Mouse (Mus musculus): ENCODE measurements at regions not wholly inside any gene's neighbourhood (a gene's known extent, or its start where the extent isn't known, plus 50 kb on each side); places are given as distances from the start of the nearest gene placed in this dataset.

GRCm38 (mm10) chr6:81724601-81725545, 198.6 kb upstream of the Gcfc2 start:
- no peak overlapping the region for H3K27ac ChIP-seq (ENCODE audit: control insufficient read depth, insufficient read depth, low read depth, low read length)
- H3K36me3 ChIP-seq (ENCODE audit: control insufficient read depth, insufficient read depth, low read length): no peaks in the 10 kb centered on the region
- TF ChIP-seq POLR2A (IDR thresholded peaks at IDR 0.05; ENCODE audit: control insufficient read depth, low read depth, low read length): no peak
- TF ChIP-seq CTCF (IDR thresholded peaks at IDR 0.05; ENCODE audit: control insufficient read depth, insufficient read depth, insufficient replicate concordance, low read depth, low read length): no peak
- H3K4me1 ChIP-seq (ENCODE audit: control insufficient read depth, insufficient read depth, low read length): no peaks in the 10 kb centered on the region; the same call in 1 of the 2 replicates
- no peak overlapping the region for H3K4me3 ChIP-seq (ENCODE audit: control insufficient read depth, low read depth, low read length)
- no peaks in the 10 kb centered on the region for H3K27me3 ChIP-seq (ENCODE audit: control insufficient read depth, insufficient read depth, low read length)

GRCm38 (mm10) chr6:81731631-81732030, 191.8 kb upstream of the Gcfc2 start:
- Histone ChIP-seq H3K4me1 (ENCODE audit: control insufficient read depth, insufficient read depth, low read length) (no peaks in the 10 kb centered on the region; the same call in 1 of the 2 replicates), H3K36me3 (ENCODE audit: control insufficient read depth, insufficient read depth, low read length) (no peaks in the 10 kb centered on the region), H3K27ac (ENCODE audit: control insufficient read depth, insufficient read depth, low read depth, low read length) (no peak overlapping the region), H3K4me3 (ENCODE audit: control insufficient read depth, low read depth, low read length) (no peak overlapping the region), H3K27me3 (ENCODE audit: control insufficient read depth, insufficient read depth, low read length) (no peaks in the 10 kb centered on the region)
- no peak for TF ChIP-seq CTCF (IDR thresholded peaks at IDR 0.05; ENCODE audit: control insufficient read depth, insufficient read depth, insufficient replicate concordance, low read depth, low read length)

- no peaks in the 10 kb centered on the region; the same call in 1 of the 2 replicates for H3K4me1 ChIP-seq (ENCODE audit: control insufficient read depth, insufficient read depth, low read length)
- H3K36me3 ChIP-seq (ENCODE audit: control insufficient read depth, insufficient read depth, low read length): no peaks in the 10 kb centered on the region
- no peaks in the 10 kb centered on the region for H3K27me3 ChIP-seq (ENCODE audit: control insufficient read depth, insufficient read depth, low read length)
- TF ChIP-seq POLR2A (IDR thresholded peaks at IDR 0.05; ENCODE audit: control insufficient read depth, low read depth, low read length) (no peak), CTCF (IDR thresholded peaks at IDR 0.05; ENCODE audit: control insufficient read depth, insufficient read depth, insufficient replicate concordance, low read depth, low read length) (no peak)
- no peak overlapping the region for H3K27ac ChIP-seq (ENCODE audit: control insufficient read depth, insufficient read depth, low read depth, low read length)
- no peak overlapping the region for H3K4me3 ChIP-seq (ENCODE audit: control insufficient read depth, low read depth, low read length)
Observed at GRCm38 (mm10) chr6:81733527-81733926, 189.9 kb upstream of the Gcfc2 start.

DNA sequence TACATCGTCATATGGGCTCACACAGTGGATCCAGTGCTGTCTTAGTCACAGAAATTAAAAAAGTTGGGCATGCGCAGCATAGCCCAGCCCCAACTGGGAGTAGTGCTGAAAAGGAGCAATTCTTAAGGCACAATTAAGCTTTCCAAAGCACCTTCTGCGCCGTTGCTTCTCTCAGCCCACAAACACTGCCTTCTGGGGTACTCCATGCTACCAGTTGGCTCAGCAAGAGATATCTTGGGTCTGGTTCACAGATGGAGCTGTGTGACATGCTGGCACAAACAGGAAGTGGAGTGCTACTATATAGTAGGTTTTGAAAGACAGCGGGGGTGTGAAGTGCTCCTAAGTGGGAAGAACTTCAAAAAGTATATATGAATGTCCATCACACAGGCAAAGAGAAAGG, 185.0 kb upstream of the Gcfc2 start:
- H3K27ac ChIP-seq (ENCODE audit: control insufficient read depth, insufficient read depth, low read depth, low read length): no peak overlapping the region
- no peaks in the 10 kb centered on the region for H3K36me3 ChIP-seq (ENCODE audit: control insufficient read depth, insufficient read depth, low read length)
- H3K27me3 ChIP-seq (ENCODE audit: control insufficient read depth, insufficient read depth, low read length): no peaks in the 10 kb centered on the region
- no peak for TF ChIP-seq CTCF (IDR thresholded peaks at IDR 0.05; ENCODE audit: control insufficient read depth, insufficient read depth, insufficient replicate concordance, low read depth, low read length)
- no peak for TF ChIP-seq POLR2A (IDR thresholded peaks at IDR 0.05; ENCODE audit: control insufficient read depth, low read depth, low read length)
- H3K4me1 ChIP-seq (ENCODE audit: control insufficient read depth, insufficient read depth, low read length): no peaks in the 10 kb centered on the region
- H3K4me3 ChIP-seq (ENCODE audit: control insufficient read depth, low read depth, low read length): no peak overlapping the region

- Histone ChIP-seq H3K4me1 (ENCODE audit: control insufficient read depth, insufficient read depth, low read length) (no peaks in the 10 kb centered on the region), H3K27me3 (ENCODE audit: control insufficient read depth, insufficient read depth, low read length) (no peaks in the 10 kb centered on the region), H3K36me3 (ENCODE audit: control insufficient read depth, insufficient read depth, low read length) (no peaks in the 10 kb centered on the region), H3K4me3 (ENCODE audit: control insufficient read depth, low read depth, low read length) (no peak overlapping the region), H3K27ac (ENCODE audit: control insufficient read depth, insufficient read depth, low read depth, low read length) (no peak overlapping the region)
- TF ChIP-seq POLR2A (IDR thresholded peaks at IDR 0.05; ENCODE audit: control insufficient read depth, low read depth, low read length): no peak
- TF ChIP-seq CTCF (IDR thresholded peaks at IDR 0.05; ENCODE audit: control insufficient read depth, insufficient read depth, insufficient replicate concordance, low read depth, low read length): no peak
Observed at GRCm38 (mm10) chr6:81749681-81750080, 173.8 kb upstream of the Gcfc2 start.

DNA sequence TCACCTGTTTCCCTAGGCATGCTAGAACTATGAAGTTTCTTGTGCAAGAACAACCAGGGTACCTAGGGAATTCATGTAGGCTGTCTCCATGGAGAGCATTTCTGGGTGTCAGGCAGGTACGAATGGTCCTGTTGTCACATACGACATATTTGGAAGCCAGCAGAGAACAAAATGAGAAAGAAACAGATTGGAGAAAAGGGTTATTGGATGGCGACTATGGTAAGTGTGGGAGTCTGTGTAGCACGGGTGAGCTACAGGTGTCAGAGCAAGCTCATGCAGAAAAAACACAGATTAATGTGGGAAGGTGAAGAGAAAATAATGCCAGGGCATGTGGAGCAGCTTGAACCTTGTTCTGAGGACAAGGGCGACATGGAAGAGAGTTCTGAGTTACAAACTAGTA, 171.8 kb upstream of the Gcfc2 start:
- no peak overlapping the region for H3K27ac ChIP-seq (ENCODE audit: control insufficient read depth, insufficient read depth, low read depth, low read length)
- H3K27me3 ChIP-seq (ENCODE audit: control insufficient read depth, insufficient read depth, low read length): no peaks in the 10 kb centered on the region
- no peaks in the 10 kb centered on the region for H3K36me3 ChIP-seq (ENCODE audit: control insufficient read depth, insufficient read depth, low read length)
- H3K4me3 ChIP-seq (ENCODE audit: control insufficient read depth, low read depth, low read length): no peak overlapping the region
- H3K4me1 ChIP-seq (ENCODE audit: control insufficient read depth, insufficient read depth, low read length): no peaks in the 10 kb centered on the region
- TF ChIP-seq CTCF (IDR thresholded peaks at IDR 0.05; ENCODE audit: control insufficient read depth, insufficient read depth, insufficient replicate concordance, low read depth, low read length): no peak
- no peak for TF ChIP-seq POLR2A (IDR thresholded peaks at IDR 0.05; ENCODE audit: control insufficient read depth, low read depth, low read length)

GRCm38 (mm10) chr6:81756242-81756641, 167.2 kb upstream of the Gcfc2 start:
- H3K4me1 ChIP-seq (ENCODE audit: control insufficient read depth, insufficient read depth, low read length): no peaks in the 10 kb centered on the region
- no peaks in the 10 kb centered on the region for H3K36me3 ChIP-seq (ENCODE audit: control insufficient read depth, insufficient read depth, low read length)
- no peaks in the 10 kb centered on the region for H3K27me3 ChIP-seq (ENCODE audit: control insufficient read depth, insufficient read depth, low read length)
- no peak overlapping the region for H3K27ac ChIP-seq (ENCODE audit: control insufficient read depth, insufficient read depth, low read depth, low read length)
- no peak overlapping the region for H3K4me3 ChIP-seq (ENCODE audit: control insufficient read depth, low read depth, low read length)
- TF ChIP-seq CTCF (IDR thresholded peaks at IDR 0.05; ENCODE audit: control insufficient read depth, insufficient read depth, insufficient replicate concordance, low read depth, low read length) (no peak), POLR2A (IDR thresholded peaks at IDR 0.05; ENCODE audit: control insufficient read depth, low read depth, low read length) (no peak)

Measured in testis, adult 2 months (tissue).